Mouse (Mus musculus) CD4-positive, CD25-positive, alpha-beta regulatory T cell, adult 2 months (primary cell): ENCODE results near the gene Olfr613.
"Not testable (repeated sequence)": the region's sequence is repeated elsewhere in the genome, so short reads cannot be mapped to it uniquely, and the experiment has no call there.

Source experiments
- DNase-seq: peaks from one replicate; pipeline ENCODE4 v3.0.0-alpha.2; 2012; ENCODE audit warnings: low read depth, low spot score

Olfr613 gene

DNA sequence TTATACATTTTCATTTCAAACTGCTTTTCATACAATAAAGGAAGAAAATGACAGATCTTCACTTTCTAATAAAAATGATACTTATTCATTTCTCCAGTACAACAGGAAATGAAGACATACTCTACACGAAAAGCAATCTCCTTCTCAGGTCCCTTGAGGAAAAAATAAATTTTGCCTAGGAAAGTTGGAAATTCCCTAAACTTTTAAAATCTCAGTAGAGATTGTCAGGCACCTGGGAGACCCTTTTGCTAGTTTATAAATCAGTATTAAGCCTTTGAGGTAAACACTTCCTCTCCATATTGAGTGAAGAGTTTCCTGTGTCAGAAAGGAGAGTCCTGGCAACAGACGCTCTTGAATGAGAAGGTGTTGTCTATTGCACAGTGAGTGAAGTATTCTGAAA is at the start of gene Olfr613:
Gene Olfr613, plus strand, starts transcription at position 301 of the 400 bp plus-strand sequence.
- no peak for DNase-seq

DNA sequence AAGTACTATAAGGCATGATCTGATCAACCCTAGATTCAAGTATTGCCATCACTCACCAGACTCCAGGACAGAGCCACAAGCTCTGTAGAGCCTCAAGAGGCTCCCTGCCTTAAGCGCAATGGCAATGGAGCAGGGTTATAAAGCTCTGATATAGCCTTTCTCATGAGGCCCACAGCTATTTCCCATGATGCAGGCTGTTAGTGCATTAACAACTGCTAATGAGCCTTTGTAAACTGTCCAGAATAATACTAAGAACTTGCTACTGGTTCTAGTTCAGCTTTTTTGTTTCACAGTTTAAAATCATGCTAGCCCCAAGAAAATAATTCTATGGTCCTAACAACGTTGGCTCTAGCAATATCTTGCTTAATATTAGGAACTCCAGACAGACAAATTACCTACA is 35.9 kb upstream of the Olfr613 start, which contains the start of gene Olfr610:
Gene Olfr610, minus strand, starts transcription at position 101 of the 400 bp plus-strand sequence.
- no peak for DNase-seq

- DNase-seq, result not testable (repeated sequence)
These were observed 27.1 kb upstream of the Olfr613 start, which contains the start of gene Olfr611 for GRCm38 (mm10) chr7:103520746-103521145. Gene Olfr611, minus strand, starts transcription at chr7:103520846.

- not testable (repeated sequence) for DNase-seq
These were observed 5.3 kb upstream of the Olfr613 start, which contains the start of gene Olfr612 for GRCm38 (mm10) chr7:103542617-103543016. Gene Olfr612, minus strand, starts transcription at chr7:103542717.

GRCm38 (mm10) chr7:103555779-103556178 is 7.9 kb downstream of the Olfr613 start, which contains the start of gene Olfr615:
Gene Olfr615, plus strand, starts transcription at chr7:103556079.
- no peak for DNase-seq

DNA sequence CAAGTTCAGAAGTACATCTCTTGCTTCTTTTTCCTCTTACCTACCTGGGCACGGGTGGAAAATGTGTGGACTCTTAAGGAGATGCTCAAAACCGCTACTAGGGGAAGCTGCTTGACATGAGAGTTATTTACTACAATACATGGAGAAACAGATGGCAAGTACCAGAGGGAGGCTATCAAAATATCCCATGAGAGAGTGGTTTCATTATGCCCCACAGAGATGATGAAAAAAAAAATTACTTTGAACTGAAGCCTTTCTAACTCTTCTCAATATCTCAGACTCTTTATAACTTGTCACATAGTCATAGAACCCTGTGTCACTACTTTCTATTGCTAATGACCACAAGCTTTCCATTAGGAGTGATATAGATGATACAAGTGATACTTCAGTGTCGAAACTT is 21.2 kb downstream of the Olfr613 start, which contains the start of gene Olfr616:
Gene Olfr616, minus strand, starts transcription at position 101 of the 400 bp plus-strand sequence.
- no peak for DNase-seq

GRCm38 (mm10) chr7:103572761-103573160 is 24.9 kb downstream of the Olfr613 start, which contains the start of gene Olfr617:
Gene Olfr617, plus strand, starts transcription at chr7:103573061.
- DNase-seq, result no peak

GRCm38 (mm10) chr7:103589803-103590202 is 41.9 kb downstream of the Olfr613 start, which contains the start of gene Olfr618:
Gene Olfr618, plus strand, starts transcription at chr7:103590103.
- DNase-seq, result no peak

DNA sequence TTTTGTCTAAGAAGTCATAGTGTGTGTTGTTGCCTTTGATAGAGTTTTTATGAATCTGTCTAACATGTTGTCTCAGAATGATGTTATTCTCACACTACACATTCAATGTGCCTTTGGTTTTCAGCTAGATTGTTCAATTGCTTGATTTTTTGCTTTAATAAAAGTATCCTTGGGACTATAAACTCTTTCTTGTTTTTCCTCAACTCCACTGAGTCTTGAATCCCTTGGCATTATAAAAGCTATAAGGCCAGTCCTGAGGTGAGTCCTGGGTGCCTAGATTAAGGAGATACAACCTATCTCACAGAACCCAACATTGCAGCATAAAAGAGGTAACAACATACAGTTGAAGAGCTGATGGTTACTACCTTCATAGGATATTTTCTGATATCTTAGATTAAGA is 52.4 kb downstream of the Olfr613 start, which contains the start of gene Olfr619:
Gene Olfr619, plus strand, starts transcription at position 301 of the 400 bp plus-strand sequence.
- no peak for DNase-seq
